Mouse (Mus musculus) brain, embryonic 18.5 days (tissue): ENCODE data around the gene Plin3.

Source experiments
- DNase-seq: peaks from one replicate; pipeline ENCODE4 v3.0.0-alpha.2; 2012; ENCODE audit warnings: low read depth, low spot score

Gene Plin3

GRCm38 (mm10) chr17:56302363-56302996 lies 9.8 kb upstream of the Plin3 start:
- DNase-seq = no peak

- DNase-seq = no peak
Observed at GRCm38 (mm10) chr17:56300186-56300585, 7.5 kb upstream of the Plin3 start, which contains the start of gene Arrdc5. Gene Arrdc5, minus strand, starts transcription at chr17:56300286.

- DNase-seq = no peak
Observed at GRCm38 (mm10) chr17:56298238-56298637, 5.6 kb upstream of the Plin3 start.

GRCm38 (mm10) chr17:56296201-56296600 lies 3.5 kb upstream of the Plin3 start:
- no peak for DNase-seq

GRCm38 (mm10) chr17:56294241-56294640 lies 1.6 kb upstream of the Plin3 start:
- no peak for DNase-seq

GRCm38 (mm10) chr17:56293291-56293690 lies 618 bp upstream of the Plin3 start:
- no peak for DNase-seq

- DNase-seq = no peak
Observed at GRCm38 (mm10) chr17:56291826-56292475, 722 bp downstream of the Plin3 start.

GRCm38 (mm10) chr17:56291171-56291511 lies 1.5 kb downstream of the Plin3 start:
- no peak for DNase-seq

GRCm38 (mm10) chr17:56290388-56291170 lies 2.1 kb downstream of the Plin3 start:
- no peak for DNase-seq

GRCm38 (mm10) chr17:56289371-56290331 lies 3.0 kb downstream of the Plin3 start:
- no peak for DNase-seq

GRCm38 (mm10) chr17:56288866-56289265 lies 3.8 kb downstream of the Plin3 start:
- no peak for DNase-seq

- DNase-seq = no peak
Observed at GRCm38 (mm10) chr17:56287830-56288229, 4.8 kb downstream of the Plin3 start.

- no peak for DNase-seq
Observed at GRCm38 (mm10) chr17:56285995-56286394, 6.7 kb downstream of the Plin3 start.

- DNase-seq = no peak
Observed at GRCm38 (mm10) chr17:56283316-56283715, 9.4 kb downstream of the Plin3 start.

GRCm38 (mm10) chr17:56282802-56283201 lies 9.9 kb downstream of the Plin3 start:
- DNase-seq = no peak

GRCm38 (mm10) chr17:56281193-56281592 lies 11.5 kb downstream of the Plin3 start:
- DNase-seq = no peak

GRCm38 (mm10) chr17:56279481-56280155 lies 13.1 kb downstream of the Plin3 start:
- DNase-seq = no peak

- DNase-seq = no peak
Observed at GRCm38 (mm10) chr17:56278340-56278739, 14.3 kb downstream of the Plin3 start.

- no peak for DNase-seq
Observed at GRCm38 (mm10) chr17:56277567-56277893, 15.1 kb downstream of the Plin3 start.

GRCm38 (mm10) chr17:56276643-56277566 lies 15.8 kb downstream of the Plin3 start, which contains the start of gene Ticam1:
Gene Ticam1, minus strand, starts transcription at chr17:56276786.
- DNase-seq = peak; percentile 60
